Mouse (Mus musculus): ENCODE results near the gene Morc3. TPM values are rescaled to one million over a fixed set of nuclear protein-coding genes. Genes with fewer than 3 reads are reported as not detected.
A peak's percentile ranks its signal among the peaks of the same experiment; 100 is the strongest.

Gene Morc3
- polyA plus RNA-seq, 1 experiment from 2014 or later, result 27.0 TPM

DNA sequence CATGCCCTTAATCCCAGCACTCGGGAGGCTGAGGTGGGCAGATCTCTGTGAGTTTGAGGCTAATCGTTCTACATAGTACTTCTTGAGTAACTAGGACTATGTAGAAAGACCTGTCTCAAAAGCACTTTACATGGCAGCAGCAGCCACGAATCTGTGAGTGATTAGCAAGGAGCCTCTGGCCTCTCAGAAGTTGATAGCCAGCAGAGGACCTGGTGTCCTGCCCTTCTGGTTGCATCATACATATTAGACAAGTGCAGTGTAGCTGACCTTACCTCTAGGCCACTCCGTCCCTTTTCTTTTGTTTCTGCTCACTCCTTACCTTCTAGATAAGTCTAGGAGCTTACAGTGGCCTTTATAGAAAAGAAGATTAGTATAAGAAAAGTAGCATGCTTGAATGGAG, 28.0 kb downstream of the Morc3 start:
- Histone ChIP-seq H3K9ac (ENCODE audit: low read depth, low read length) (no peak overlapping the region), H3K27ac (no peak overlapping the region), H3K4me3 (replicated peaks; ENCODE audit: low read depth, low read length) (no peak overlapping the region), H3K36me3 (ENCODE audit: insufficient read depth, low read length) (peaks cover 66% of the 10 kb centered on the region), H3K4me1 (replicated peaks; ENCODE audit: insufficient read depth, low read length) (no peaks in the 10 kb centered on the region), H3K4me2 (ENCODE audit: low read length) (no peak overlapping the region), H3K27me3 (ENCODE audit: insufficient read depth, low read length) (no peaks in the 10 kb centered on the region), H3K9me3 (replicated peaks; ENCODE audit: low read length) (no peaks in the 10 kb centered on the region)
- no peak for TF ChIP-seq CTCF (IDR thresholded peaks at IDR 0.05; ENCODE audit: low read depth)
- WGBS, result 91% methylated on average over 4 of the region's 4 CpGs
- ATAC-seq (replicated peaks; ENCODE audit: low FRiP score, low read depth) (no peak), DNase-seq (ENCODE audit: low spot score) (no peak)

DNA sequence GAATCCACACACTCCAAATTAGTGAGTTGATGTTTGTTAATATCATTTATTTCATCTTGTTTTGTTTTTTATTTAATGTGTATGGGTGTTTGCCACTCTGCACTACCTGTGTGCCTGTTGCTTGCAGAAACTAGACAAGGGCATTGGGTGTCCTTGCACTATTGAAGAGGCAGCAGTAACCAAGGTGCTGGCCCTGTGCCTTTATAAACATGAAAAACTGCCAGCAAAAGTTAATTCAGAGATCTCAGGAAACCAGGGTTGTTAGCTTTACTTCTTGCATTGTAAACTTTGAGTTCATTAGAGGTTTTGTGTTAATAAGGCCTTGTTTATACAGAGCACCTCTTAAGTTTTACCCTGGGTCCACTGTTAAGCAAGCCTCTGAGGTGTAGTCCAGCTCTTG, 28.8 kb downstream of the Morc3 start:
- TF ChIP-seq CTCF (IDR thresholded peaks at IDR 0.05; ENCODE audit: low read depth), result no peak
- H3K9ac ChIP-seq (ENCODE audit: low read depth, low read length), result no peak overlapping the region
- no peak overlapping the region for H3K4me2 ChIP-seq (ENCODE audit: low read length)
- no peak overlapping the region for H3K4me3 ChIP-seq (replicated peaks; ENCODE audit: low read depth, low read length)
- ATAC-seq (replicated peaks; ENCODE audit: low FRiP score, low read depth) (no peak), DNase-seq (ENCODE audit: low spot score) (no peak)
- H3K9me3 ChIP-seq (replicated peaks; ENCODE audit: low read length), result no peaks in the 10 kb centered on the region
- H3K27ac ChIP-seq, result no peak overlapping the region
- no peaks in the 10 kb centered on the region for H3K4me1 ChIP-seq (replicated peaks; ENCODE audit: insufficient read depth, low read length)
- peaks cover 69% of the 10 kb centered on the region for H3K36me3 ChIP-seq (ENCODE audit: insufficient read depth, low read length)
- no peaks in the 10 kb centered on the region for H3K27me3 ChIP-seq (ENCODE audit: insufficient read depth, low read length)

DNA sequence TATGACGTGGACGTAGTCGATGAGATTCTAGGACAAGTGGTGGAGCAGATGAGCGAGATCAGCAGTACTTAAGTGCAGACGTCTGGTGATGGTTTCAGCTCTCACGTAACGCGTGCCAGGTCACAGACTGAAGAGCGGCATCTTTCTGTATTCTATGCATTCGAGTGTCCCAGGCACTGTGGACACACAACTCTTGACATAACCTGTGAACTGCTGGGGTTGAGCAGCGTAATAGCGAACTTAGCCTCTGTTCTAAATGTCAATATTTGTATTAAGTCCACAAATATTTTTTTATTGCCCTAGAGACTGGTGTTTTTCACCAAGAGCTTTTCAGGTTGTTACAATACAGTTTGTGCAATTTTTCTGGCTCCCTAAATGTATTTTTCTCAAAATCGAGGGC, 42.9 kb downstream of the Morc3 start:
- no peak overlapping the region for H3K4me3 ChIP-seq (replicated peaks; ENCODE audit: low read depth, low read length)
- TF ChIP-seq CTCF (IDR thresholded peaks at IDR 0.05; ENCODE audit: low read depth), result no peak
- no peak overlapping the region for H3K4me2 ChIP-seq (ENCODE audit: low read length)
- no peaks in the 10 kb centered on the region for H3K9me3 ChIP-seq (replicated peaks; ENCODE audit: low read length)
- no peak overlapping the region for H3K9ac ChIP-seq (ENCODE audit: low read depth, low read length)
- 91% methylated on average over 13 of the region's 13 CpGs for WGBS
- H3K27me3 ChIP-seq (ENCODE audit: insufficient read depth, low read length), result no peaks in the 10 kb centered on the region
- DNase-seq (ENCODE audit: low spot score) (no peak), ATAC-seq (replicated peaks; ENCODE audit: low FRiP score, low read depth) (no peak)
- H3K36me3 ChIP-seq (ENCODE audit: insufficient read depth, low read length), result peaks cover 51% of the 10 kb centered on the region
- H3K4me1 ChIP-seq (replicated peaks; ENCODE audit: insufficient read depth, low read length), result no peaks in the 10 kb centered on the region
- H3K27ac ChIP-seq, result no peak overlapping the region

DNA sequence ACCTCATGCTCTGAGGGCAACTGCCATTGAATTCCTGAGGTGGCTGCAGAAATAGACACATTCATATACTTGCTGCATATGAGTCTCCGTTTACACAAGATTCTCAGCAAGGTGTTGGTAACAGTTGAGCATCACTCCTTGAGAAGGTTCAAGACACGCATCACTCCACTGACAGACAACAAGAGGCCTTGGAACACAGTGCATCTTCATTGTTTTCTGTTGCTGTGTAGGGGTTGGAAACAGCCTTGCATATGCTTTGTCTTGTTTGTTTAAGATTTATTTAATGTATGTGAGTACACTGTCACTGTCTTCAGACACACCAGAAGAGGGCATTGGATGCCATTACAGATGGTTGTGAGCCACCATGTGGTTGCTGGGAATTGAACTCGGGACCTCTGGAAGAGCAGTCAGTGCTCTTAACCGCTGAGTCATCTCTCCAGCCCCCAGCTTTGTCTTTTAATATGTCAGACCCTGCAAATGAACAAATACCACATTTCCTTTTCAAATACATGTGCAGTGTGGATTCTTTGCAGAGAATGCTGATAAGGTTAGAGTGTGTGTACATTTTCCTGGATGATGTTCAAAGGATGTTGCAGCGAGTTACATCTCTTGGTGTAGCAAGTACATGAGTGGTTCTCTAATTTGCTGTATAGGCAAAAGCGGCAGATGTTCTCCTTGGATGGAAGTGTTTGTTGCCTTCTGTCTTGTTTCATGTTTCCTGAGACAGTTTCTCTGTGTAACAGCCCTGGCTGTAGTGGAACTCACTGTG, 45.9 kb downstream of the Morc3 start:
- DNase-seq (ENCODE audit: low spot score), result no peak
- Histone ChIP-seq H3K9me3 (replicated peaks; ENCODE audit: low read length) (no peaks in the 10 kb centered on the region), H3K4me3 (replicated peaks; ENCODE audit: low read depth, low read length) (no peak overlapping the region), H3K4me2 (ENCODE audit: low read length) (no peak overlapping the region), H3K36me3 (ENCODE audit: insufficient read depth, low read length) (peaks cover 30% of the 10 kb centered on the region), H3K9ac (ENCODE audit: low read depth, low read length) (no peak overlapping the region), H3K27ac (no peak overlapping the region), H3K27me3 (ENCODE audit: insufficient read depth, low read length) (no peaks in the 10 kb centered on the region), H3K4me1 (replicated peaks; ENCODE audit: insufficient read depth, low read length) (no peaks in the 10 kb centered on the region)
- ATAC-seq (replicated peaks; ENCODE audit: low FRiP score, low read depth), result no peak
- WGBS, result 87% methylated on average over 6 of the region's 6 CpGs
- no peak for TF ChIP-seq CTCF (IDR thresholded peaks at IDR 0.05; ENCODE audit: low read depth)

DNA sequence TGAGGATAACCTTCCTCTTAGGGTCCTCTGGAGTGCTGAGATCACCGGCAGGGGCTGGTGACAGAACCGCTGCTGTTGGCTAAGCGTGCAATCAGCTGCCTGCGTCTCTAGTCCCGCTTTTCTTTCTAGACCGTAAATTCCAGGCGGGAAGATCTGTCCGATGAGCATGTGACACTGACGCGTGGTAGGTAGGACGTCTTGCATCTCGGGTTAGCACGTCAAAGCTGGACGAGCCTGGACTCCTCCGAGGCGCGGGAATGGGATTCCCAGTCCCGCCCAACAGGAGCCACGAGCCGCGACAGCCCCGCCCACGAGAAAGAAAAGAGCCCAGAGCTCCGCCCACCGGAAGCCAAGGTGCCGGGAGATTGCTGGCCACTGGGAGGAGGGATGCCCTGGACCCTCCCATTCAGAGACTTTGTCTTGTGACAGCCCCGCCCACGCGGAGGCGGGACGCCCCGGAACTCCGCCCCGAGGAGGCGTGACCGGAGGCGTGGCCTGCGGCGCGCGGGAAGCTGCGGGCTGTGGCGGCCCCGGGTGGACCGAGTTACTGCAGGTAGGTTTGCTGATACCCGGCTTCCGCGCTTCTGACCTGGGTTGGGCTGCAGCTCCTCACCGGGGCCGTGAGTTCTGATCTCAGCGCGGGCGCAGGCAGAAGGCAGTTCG, 51.6 kb downstream of the Morc3 start, which contains the start of gene Chaf1b:
Gene Chaf1b (plus strand): TSS at position 479 of the 663 bp plus-strand sequence.
- peak within 1 kb of the TSS; percentile 87 for H3K4me3 ChIP-seq (replicated peaks; ENCODE audit: low read depth, low read length)
- H3K4me1 ChIP-seq (replicated peaks; ENCODE audit: insufficient read depth, low read length), result 0 out of 2 replicates have a peak, but pooled peaks cover 4% of the 10 kb centered on the region
- H3K36me3 ChIP-seq (ENCODE audit: insufficient read depth, low read length), result peaks cover 10% of the 10 kb centered on the region; the same call in 1 of the 2 replicates
- H3K9me3 ChIP-seq (replicated peaks; ENCODE audit: low read length), result no peaks in the 10 kb centered on the region
- DNase-seq (ENCODE audit: low spot score) (peak; percentile 99), ATAC-seq (replicated peaks; ENCODE audit: low FRiP score, low read depth) (peak; percentile 90)
- under 1% methylated on average over 51 of the region's 54 CpGs for WGBS
- peak within 1 kb of the TSS; percentile 60 for H3K9ac ChIP-seq (ENCODE audit: low read depth, low read length)
- H3K27me3 ChIP-seq (ENCODE audit: insufficient read depth, low read length), result no peaks in the 10 kb centered on the region
- peak within 1 kb of the TSS; percentile 84 for H3K4me2 ChIP-seq (ENCODE audit: low read length)
- TF ChIP-seq CTCF (IDR thresholded peaks at IDR 0.05; ENCODE audit: low read depth), result peak; percentile 33
- peak within 1 kb of the TSS; percentile 15; the same call in 1 of the 2 replicates for H3K27ac ChIP-seq

DNA sequence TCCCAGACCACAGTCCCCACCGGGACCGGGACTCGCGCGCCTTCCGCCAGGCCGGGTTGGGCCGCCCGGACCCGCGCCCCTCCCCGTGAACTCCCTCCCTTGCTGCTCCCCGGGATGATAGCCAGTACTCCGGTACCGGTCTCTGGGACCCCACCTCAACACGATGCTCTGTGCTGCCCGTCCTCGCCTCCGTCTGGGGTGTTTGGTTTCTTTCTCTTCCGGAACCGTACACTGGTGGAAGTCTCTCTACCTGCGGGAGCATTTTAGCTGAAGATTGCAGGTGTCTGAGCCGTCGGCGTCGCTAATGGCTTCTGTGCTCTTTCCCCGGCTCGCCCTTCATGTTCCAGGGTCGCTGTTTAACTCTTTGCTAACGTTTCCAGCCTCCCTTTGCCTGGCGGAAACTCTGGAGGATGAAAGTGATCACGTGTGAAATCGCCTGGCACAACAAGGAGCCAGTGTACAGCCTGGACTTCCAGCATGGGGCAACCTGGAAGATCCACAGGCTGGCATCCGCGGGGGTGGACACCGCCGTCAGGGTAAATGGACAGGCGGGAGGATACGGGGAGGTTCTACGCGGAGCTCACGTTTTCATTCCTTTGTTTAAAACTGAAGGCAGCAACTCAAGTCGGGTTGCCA, 52.3 kb downstream of the Morc3 start:
- DNase-seq (ENCODE audit: low spot score) (peak; percentile 37), ATAC-seq (replicated peaks; ENCODE audit: low FRiP score, low read depth) (peak; percentile 15)
- WGBS, result under 1% methylated on average over 43 of the region's 43 CpGs
- Histone ChIP-seq H3K4me2 (ENCODE audit: low read length) (peak overlapping the region; percentile 84), H3K9me3 (replicated peaks; ENCODE audit: low read length) (no peaks in the 10 kb centered on the region), H3K27ac (peak overlapping the region; percentile 15; the same call in 1 of the 2 replicates), H3K4me3 (replicated peaks; ENCODE audit: low read depth, low read length) (peak overlapping the region; percentile 87), H3K4me1 (replicated peaks; ENCODE audit: insufficient read depth, low read length) (0 out of 2 replicates have a peak, but pooled peaks cover 4% of the 10 kb centered on the region), H3K9ac (ENCODE audit: low read depth, low read length) (peak overlapping the region; percentile 60), H3K27me3 (ENCODE audit: insufficient read depth, low read length) (no peaks in the 10 kb centered on the region), H3K36me3 (ENCODE audit: insufficient read depth, low read length) (peaks cover 14% of the 10 kb centered on the region; the same call in 1 of the 2 replicates)
- no peak for TF ChIP-seq CTCF (IDR thresholded peaks at IDR 0.05; ENCODE audit: low read depth)
